Mouse (Mus musculus): ENCODE data around the gene Krt6a.
"Not testable (repeated sequence)": the region's sequence is repeated elsewhere in the genome, so short reads cannot be mapped to it uniquely, and the experiment has no call there.

The Krt6a gene

GRCm38 (mm10) chr15:101694207-101694606 lies at the start of gene Krt6a:
Krt6a (minus strand) TSS chr15:101694307.
- no peak for DNase-seq (ENCODE audit: low spot score in 2 of 2)

GRCm38 (mm10) chr15:101742711-101743110 lies 48.6 kb upstream of the Krt6a start, which contains the start of gene Krt71:
Krt71 (minus strand) TSS chr15:101743109.
- no peak for DNase-seq (ENCODE audit: low spot score in 2 of 2)

GRCm38 (mm10) chr15:101737786-101738185 lies 43.7 kb upstream of the Krt6a start:
- no peak for DNase-seq (ENCODE audit: low spot score in 2 of 2)

- no peak for DNase-seq (ENCODE audit: low spot score in 2 of 2)
These were observed 36.5 kb upstream of the Krt6a start for GRCm38 (mm10) chr15:101730653-101731052.

- DNase-seq (ENCODE audit: low spot score in 2 of 2): no peak
These were observed 30.6 kb upstream of the Krt6a start for GRCm38 (mm10) chr15:101724686-101725085.

GRCm38 (mm10) chr15:101715831-101716230 lies 21.7 kb upstream of the Krt6a start:
- no peak for DNase-seq (ENCODE audit: low spot score in 2 of 2)

- DNase-seq (ENCODE audit: low spot score in 2 of 2): no peak
These were observed 20.2 kb upstream of the Krt6a start for GRCm38 (mm10) chr15:101714356-101714755.

- DNase-seq (ENCODE audit: low spot score in 2 of 2): no peak
These were observed 19.6 kb upstream of the Krt6a start for GRCm38 (mm10) chr15:101713731-101714130.

GRCm38 (mm10) chr15:101712720-101713119 lies 18.6 kb upstream of the Krt6a start, which contains the start of gene Krt5:
Krt5 (minus strand) TSS chr15:101712898.
- no peak for DNase-seq (ENCODE audit: low spot score in 2 of 2)

- no peak for DNase-seq (ENCODE audit: low spot score in 2 of 2)
These were observed 14.6 kb upstream of the Krt6a start for GRCm38 (mm10) chr15:101708683-101709082.

GRCm38 (mm10) chr15:101707454-101707853 lies 13.3 kb upstream of the Krt6a start:
- DNase-seq (ENCODE audit: low spot score in 2 of 2): no peak

GRCm38 (mm10) chr15:101704066-101704465 lies 10.0 kb upstream of the Krt6a start:
- no peak for DNase-seq (ENCODE audit: low spot score in 2 of 2)

GRCm38 (mm10) chr15:101702380-101702779 lies 8.3 kb upstream of the Krt6a start:
- DNase-seq (ENCODE audit: low spot score in 2 of 2): no peak

- no peak for DNase-seq (ENCODE audit: low spot score in 2 of 2)
These were observed 5.8 kb upstream of the Krt6a start for GRCm38 (mm10) chr15:101699866-101700265.

- no peak for DNase-seq (ENCODE audit: low spot score in 2 of 2)
These were observed 5.1 kb upstream of the Krt6a start for GRCm38 (mm10) chr15:101699192-101699591.

- DNase-seq (ENCODE audit: low spot score in 2 of 2): no peak
These were observed 3.5 kb upstream of the Krt6a start for GRCm38 (mm10) chr15:101697326-101698188.

- DNase-seq (ENCODE audit: low spot score in 2 of 2): not testable (repeated sequence)
These were observed 3.6 kb downstream of the Krt6a start for GRCm38 (mm10) chr15:101690460-101690859.

GRCm38 (mm10) chr15:101688161-101688560 lies 5.9 kb downstream of the Krt6a start:
- no peak for DNase-seq (ENCODE audit: low spot score in 2 of 2)

GRCm38 (mm10) chr15:101680187-101680586 lies 13.9 kb downstream of the Krt6a start, which contains the start of gene Krt6b:
Krt6b (minus strand) TSS chr15:101680287.
- no peak for DNase-seq (ENCODE audit: low spot score in 2 of 2)

GRCm38 (mm10) chr15:101675978-101676377 lies 18.1 kb downstream of the Krt6a start:
- DNase-seq (ENCODE audit: low spot score in 2 of 2): no peak

- DNase-seq (ENCODE audit: low spot score in 2 of 2): no peak
These were observed 41.3 kb downstream of the Krt6a start for GRCm38 (mm10) chr15:101652736-101653265.

GRCm38 (mm10) chr15:101647280-101647679 lies 46.8 kb downstream of the Krt6a start, which contains the start of gene Gm5478:
Gm5478 (minus strand) TSS chr15:101647380.
- no peak for DNase-seq (ENCODE audit: low spot score in 2 of 2)
